In the genomic region with DNA sequence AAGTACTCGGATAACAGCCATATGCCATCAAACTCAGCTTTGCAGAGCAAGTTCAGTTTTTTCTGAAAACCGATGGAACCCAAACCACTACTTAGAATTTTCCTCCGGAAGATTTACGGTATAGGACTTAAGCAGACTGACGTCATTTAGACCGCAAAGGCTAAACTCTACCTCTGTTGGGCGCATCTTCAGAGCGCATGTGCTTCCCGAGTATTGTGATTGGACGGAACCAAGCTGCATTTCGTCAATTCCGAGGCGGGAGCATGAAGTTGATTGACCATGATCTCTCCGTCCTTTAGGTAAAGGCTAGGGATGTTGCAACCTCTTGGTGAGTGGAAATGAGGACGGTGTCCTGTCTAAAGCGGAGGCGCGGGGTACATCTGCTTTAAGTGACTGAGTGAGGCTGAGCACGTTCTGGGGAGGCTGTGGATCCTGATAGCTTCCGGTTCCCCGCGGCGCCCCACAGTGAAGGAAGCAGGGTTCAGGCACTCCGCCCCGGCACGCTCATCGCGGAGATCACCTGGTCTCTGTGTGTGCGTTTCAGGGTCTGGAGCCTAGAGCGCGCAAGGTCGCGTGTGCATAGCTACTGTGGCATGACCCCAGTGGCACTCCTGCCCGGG, we compare ENCODE assay signal across 8 mouse cellular contexts. TPM values are rescaled to one million over a fixed set of nuclear protein-coding genes. Genes with fewer than 3 reads are reported as not detected.
DNase-seq lines count a peak whose midpoint lies in the region; ATAC-seq and TF ChIP-seq lines count a peak whose summit lies in the region.

A gene (plus strand): TSS at position 199 of the 620 bp plus-strand sequence.

- no peaks in the 10 kb centered on the region for H3K27me3 ChIP-seq in forebrain, embryonic 10.5 days (ENCODE audit: poor library complexity, severe bottlenecking)
- H3K27me3 ChIP-seq in heart, embryonic 15.5 days, result no peaks in the 10 kb centered on the region
- no peaks in the 10 kb centered on the region for H3K27me3 ChIP-seq in liver, embryonic 14.5 days (ENCODE audit: control insufficient read depth, insufficient read depth, low read length)
- no peaks in the 10 kb centered on the region for H3K27me3 ChIP-seq in neural tube, embryonic 11.5 days (ENCODE audit: control insufficient read depth, insufficient read depth, low read length)
- no peaks in the 10 kb centered on the region for H3K27me3 ChIP-seq in stomach, postnatal 0 days (ENCODE audit: control insufficient read depth, insufficient read depth, low read length)

- H3K9ac ChIP-seq in heart, embryonic 15.5 days, result peak within 1 kb of the TSS; percentile 79
- H3K9ac ChIP-seq in liver, embryonic 14.5 days (replicated peaks), result peak within 1 kb of the TSS; percentile 86
- H3K9ac ChIP-seq in neural tube, embryonic 11.5 days (ENCODE audit: low read length), result peak within 1 kb of the TSS; percentile 68
- peak within 1 kb of the TSS; percentile 71 for H3K9ac ChIP-seq in stomach, postnatal 0 days (ENCODE audit: low read length)

- no peak for TF ChIP-seq EP300 in liver, embryonic 14.5 days (IDR thresholded peaks at IDR 0.05; ENCODE audit: low read depth)
- TF ChIP-seq EP300 in stomach, postnatal 0 days (optimal IDR thresholded peaks at IDR 0.05), result no peak

- no peak for TF ChIP-seq CTCF in liver, embryonic 14.5 days (IDR thresholded peaks at IDR 0.05; ENCODE audit: low read depth)
- TF ChIP-seq CTCF in stomach, postnatal 0 days (IDR thresholded peaks at IDR 0.05; ENCODE audit: low read depth), result no peak

- H3K4me2 ChIP-seq in heart, embryonic 15.5 days, result peak within 1 kb of the TSS; percentile 84
- peak within 1 kb of the TSS; percentile 85 for H3K4me2 ChIP-seq in liver, embryonic 14.5 days (ENCODE audit: low read depth)
- peak within 1 kb of the TSS; percentile 82 for H3K4me2 ChIP-seq in neural tube, embryonic 11.5 days (ENCODE audit: low read depth)
- peak within 1 kb of the TSS; percentile 80 for H3K4me2 ChIP-seq in stomach, postnatal 0 days (replicated peaks; ENCODE audit: low read depth)

- under 1% methylated on average over 34 of the region's 34 CpGs for WGBS in forebrain, embryonic 10.5 days
- WGBS in heart, embryonic 15.5 days, result under 1% methylated on average over 34 of the region's 34 CpGs
- WGBS in liver, embryonic 14.5 days (ENCODE audit: insufficient replicate concordance), result under 1% methylated on average over 34 of the region's 34 CpGs
- WGBS in neural tube, embryonic 11.5 days, result under 1% methylated on average over 34 of the region's 34 CpGs
- 0% methylated on average over 34 of the region's 34 CpGs for WGBS in stomach, postnatal 0 days

- peak; percentile 82 to 88 for DNase-seq in CD8-positive naive resting alpha-beta T cell, adult 2 months (ENCODE audit: low read depth in 2 of 2, low spot score in 2 of 2)
- DNase-seq in c-Kit-positive CD71-negative TER-119-negative erythroid progenitor cells, embryonic 14.5 days (ENCODE audit: low read depth), result peak; percentile 96
- peak; percentile 81 for DNase-seq in forebrain, embryonic 10.5 days (ENCODE audit: extremely low spot score, low spot score)
- peak; percentile 87 to 94 for DNase-seq in kidney, postnatal 25 days
- peak; percentile 92 for DNase-seq in liver, embryonic 14.5 days (ENCODE audit: low read depth in 3 of 3, low spot score in 3 of 3)
- DNase-seq in neural tube, embryonic 11.5 days (ENCODE audit: low spot score), result peak; percentile 85
- DNase-seq in stomach, postnatal 0 days (ENCODE audit: low spot score), result peak; percentile 84

- H3K36me3 ChIP-seq in forebrain, embryonic 10.5 days (replicated peaks), result no peaks in the 10 kb centered on the region; the same call in 1 of the 2 replicates
- no peaks in the 10 kb centered on the region for H3K36me3 ChIP-seq in heart, embryonic 15.5 days
- H3K36me3 ChIP-seq in liver, embryonic 14.5 days (replicated peaks; ENCODE audit: control insufficient read depth, insufficient read depth, low read depth), result no peaks in the 10 kb centered on the region
- no peaks in the 10 kb centered on the region for H3K36me3 ChIP-seq in neural tube, embryonic 11.5 days (ENCODE audit: control insufficient read depth, insufficient read depth, low read length)
- H3K36me3 ChIP-seq in stomach, postnatal 0 days (ENCODE audit: control insufficient read depth, insufficient read depth, low read length), result no peaks in the 10 kb centered on the region

- no peaks in the 10 kb centered on the region for H3K9me3 ChIP-seq in forebrain, embryonic 10.5 days
- H3K9me3 ChIP-seq in heart, embryonic 15.5 days (replicated peaks), result no peaks in the 10 kb centered on the region
- H3K9me3 ChIP-seq in liver, embryonic 14.5 days (ENCODE audit: control insufficient read depth, low read length), result no peaks in the 10 kb centered on the region
- H3K9me3 ChIP-seq in neural tube, embryonic 11.5 days (ENCODE audit: control insufficient read depth, low read length), result no peaks in the 10 kb centered on the region
- H3K9me3 ChIP-seq in stomach, postnatal 0 days (ENCODE audit: control insufficient read depth, low read length), result no peaks in the 10 kb centered on the region

- peak; percentile 96 for ATAC-seq in heart, embryonic 15.5 days (replicated peaks; ENCODE audit: insufficient number of reproducible peaks, insufficient read depth, low FRiP score, low read depth)
- ATAC-seq in liver, embryonic 14.5 days (ENCODE audit: insufficient read depth), result peak; percentile 96
- ATAC-seq in neural tube, embryonic 11.5 days (ENCODE audit: insufficient read depth, low FRiP score, low TSS enrichment), result peak; percentile 83
- peak; percentile 95 for ATAC-seq in stomach, postnatal 0 days (ENCODE audit: low FRiP score, low TSS enrichment)

- peak within 1 kb of the TSS; percentile 72 for H3K4me3 ChIP-seq in forebrain, embryonic 10.5 days
- peak within 1 kb of the TSS; percentile 93 for H3K4me3 ChIP-seq in heart, embryonic 15.5 days
- peak within 1 kb of the TSS; percentile 65 to 85 for H3K4me3 ChIP-seq in liver, embryonic 14.5 days (ENCODE audit: insufficient read depth in 1 of 2, low read depth in 2 of 2, low read length in 2 of 2)
- H3K4me3 ChIP-seq in neural tube, embryonic 11.5 days (ENCODE audit: low read depth, low read length), result peak within 1 kb of the TSS; percentile 67
- H3K4me3 ChIP-seq in stomach, postnatal 0 days (ENCODE audit: low read depth, low read length), result peak within 1 kb of the TSS; percentile 67

- H3K27ac ChIP-seq in forebrain, embryonic 10.5 days, result peak within 1 kb of the TSS; percentile 90
- H3K27ac ChIP-seq in heart, embryonic 15.5 days, result peak within 1 kb of the TSS; percentile 81
- H3K27ac ChIP-seq in liver, embryonic 14.5 days, result peak within 1 kb of the TSS; percentile 78
- H3K27ac ChIP-seq in neural tube, embryonic 11.5 days (ENCODE audit: low read depth, low read length), result no peak within 1 kb of the TSS; the same call in 1 of the 2 replicates
- H3K27ac ChIP-seq in stomach, postnatal 0 days (replicated peaks), result peak within 1 kb of the TSS; percentile 82

- H3K4me1 ChIP-seq in forebrain, embryonic 10.5 days, result peaks cover 8% of the 10 kb centered on the region
- peaks cover 8% of the 10 kb centered on the region for H3K4me1 ChIP-seq in heart, embryonic 15.5 days (replicated peaks)
- H3K4me1 ChIP-seq in liver, embryonic 14.5 days (replicated peaks; ENCODE audit: control insufficient read depth in 2 of 2, insufficient read depth in 2 of 2, low read length in 1 of 2), result peaks cover 5 to 7% of the 10 kb centered on the region in 2 experiments; a peak in 3 of 4 replicates
- no peaks in the 10 kb centered on the region for H3K4me1 ChIP-seq in neural tube, embryonic 11.5 days (ENCODE audit: control insufficient read depth, insufficient read depth, low read length)
- peaks cover 3% of the 10 kb centered on the region; the same call in 1 of the 2 replicates for H3K4me1 ChIP-seq in stomach, postnatal 0 days (replicated peaks; ENCODE audit: control insufficient read depth, insufficient read depth)

RNA-seq across cellular contexts. Expression of the gene that starts here (rescaled TPM):
- 31.1 and 32.2 TPM in 2 replicates for polyA plus RNA-seq in forebrain, embryonic 10.5 days (2016; fragmentation: Nextera tagmentation; extraction: Ambion mirVana)
- 26.8 and 30.4 TPM in 2 replicates for polyA plus RNA-seq in heart, embryonic 15.5 days (2015; fragmentation: Nextera tagmentation; extraction: Ambion mirVana)
- 7.4 and 9.2 TPM in 2 replicates for polyA plus RNA-seq in liver, embryonic 14.5 days (2012; rRNA removed)
- 22.3 and 24.2 TPM in 2 replicates for polyA plus RNA-seq in liver, embryonic 14.5 days (2014; fragmentation: Nextera tagmentation; extraction: Ambion mirVana)
- 23.5 and 24.3 TPM in 2 replicates for polyA plus RNA-seq in neural tube, embryonic 11.5 days (2014; fragmentation: Nextera tagmentation; extraction: Ambion mirVana)
- 28.0 and 28.1 TPM in 2 replicates for polyA plus RNA-seq in stomach, postnatal 0 days (2015; fragmentation: Nextera tagmentation; extraction: Ambion mirVana)
